Mouse (Mus musculus): ENCODE measurements around the gene Xrn2.

DNA sequence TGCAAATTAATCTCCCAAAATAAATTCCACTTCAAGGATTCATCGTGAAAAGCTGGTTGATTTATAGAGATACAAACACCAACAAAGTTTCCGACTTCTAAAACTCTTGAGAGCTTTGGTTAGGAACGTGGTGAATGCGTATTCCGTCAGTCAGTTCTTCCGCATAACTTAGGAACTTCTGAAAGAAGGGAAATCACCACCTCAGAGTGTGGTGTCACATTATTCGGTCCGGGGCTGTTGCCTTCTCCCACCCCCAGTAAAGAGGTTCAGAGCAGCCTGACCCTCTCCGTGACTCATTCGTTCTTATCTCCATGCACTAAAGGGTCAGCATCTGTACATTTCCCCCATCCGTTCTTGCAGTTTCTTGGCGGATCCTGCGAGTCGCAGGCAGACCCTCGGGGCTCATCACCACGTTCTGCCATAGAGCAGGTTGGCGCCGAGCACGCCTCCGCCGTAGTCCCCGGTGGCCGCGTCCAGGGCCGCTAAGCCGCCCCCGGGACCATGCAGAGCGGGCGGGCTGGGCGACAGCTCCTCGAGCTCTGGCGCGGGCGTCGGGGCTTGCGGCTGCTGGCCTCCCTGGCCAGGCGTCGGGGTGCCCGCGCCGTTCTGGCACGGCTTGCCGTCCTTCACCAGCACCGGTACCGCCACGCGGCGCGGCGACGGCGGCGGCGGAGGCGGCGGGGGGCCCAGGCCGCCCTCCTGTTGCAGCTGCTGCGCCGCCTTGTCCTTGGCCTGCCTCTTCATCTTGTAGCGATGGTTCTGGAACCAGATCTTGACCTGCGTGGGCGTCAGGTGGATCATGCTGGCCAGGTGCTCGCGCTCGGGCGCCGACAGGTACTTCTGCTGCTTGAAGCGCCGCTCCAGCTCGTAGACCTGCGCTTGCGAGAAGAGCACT is 70.9 kb downstream of the Xrn2 start:
- TF ChIP-seq GATA1 (IDR thresholded peaks at IDR 0.05; ENCODE audit: low read length) (no peak), TAL1 (IDR thresholded peaks at IDR 0.05; ENCODE audit: low read length) (no peak)
